Mouse (Mus musculus) ES-E14 (cell line): ENCODE results near the gene Ophn1.

ENCODE experiments used
- HCFC1 ChIP-seq: IDR thresholded peaks from 2 replicates; pipeline ENCODE4 v1.6.1; 2012; ENCODE audit warnings: low read length, inconsistent platforms, borderline replicate concordance; ENCODE audit not compliant: insufficient read depth
- MAFK ChIP-seq: IDR thresholded peaks from 2 replicates; pipeline ENCODE4 v1.6.1; 2014; ENCODE audit warnings: mild to moderate bottlenecking, low read depth, low read length, inconsistent platforms; ENCODE audit not compliant: insufficient read depth
- ZC3H11A ChIP-seq: IDR thresholded peaks from 2 replicates; pipeline ENCODE4 v1.6.1; 2012; ENCODE audit warnings: low read depth, mild to moderate bottlenecking, inconsistent platforms, low read length, borderline replicate concordance

GRCm38 (mm10) chrX:98936707-98937554 lies 46.1 kb upstream of the Ophn1 start:
- TF ChIP-seq ZC3H11A (no peak; the same call in none of the 2 replicates), HCFC1 (no peak), MAFK (no peak)
